Mouse (Mus musculus): Measurements from ENCODE around the gene Itgae. TPM values are rescaled to one million over a fixed set of nuclear protein-coding genes. Genes with fewer than 3 reads are reported as not detected.
"Not testable (repeated sequence)": the region's sequence is repeated elsewhere in the genome, so short reads cannot be mapped to it uniquely, and the experiment has no call there.

The Itgae gene
- total RNA-seq, 2 experiments from 2014 or later: not detected

DNA sequence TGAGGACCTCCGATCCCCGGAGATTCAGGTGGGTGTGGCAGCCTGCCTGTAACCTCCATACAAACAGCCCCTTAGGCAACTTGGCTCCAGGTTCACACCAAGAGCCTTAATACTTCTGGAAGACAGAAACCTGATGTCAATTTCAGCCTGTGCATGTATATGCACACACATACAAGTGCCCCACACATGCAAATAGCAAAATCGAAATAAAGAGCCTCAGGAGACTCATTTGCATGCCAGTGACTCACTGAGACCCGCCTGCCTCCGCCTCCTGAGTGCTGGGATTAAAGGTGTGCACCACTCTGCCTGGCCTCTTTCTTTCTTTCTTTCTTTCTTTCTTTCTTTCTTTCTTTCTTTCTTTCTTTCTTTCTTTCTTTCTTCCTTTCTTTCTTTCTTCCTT is 8.5 kb downstream of the Itgae start:
- no peak for TF ChIP-seq CTCF (IDR thresholded peaks at IDR 0.05)
- intact Hi-C loops (cut with DNase I): no loop called here
- no peak overlapping the region for H3K4me3 ChIP-seq
- no peak for DNase-seq (ENCODE audit: extremely low spot score in 1 of 2, low spot score in 2 of 2)
- H3K27ac ChIP-seq: no peak overlapping the region

GRCm38 (mm10) chr11:73099976-73100750 is 9.8 kb downstream of the Itgae start:
- no peak for TF ChIP-seq CTCF (IDR thresholded peaks at IDR 0.05)
- intact Hi-C loops (cut with DNase I): no loop called here
- no peak overlapping the region for H3K27ac ChIP-seq
- no peak for DNase-seq (ENCODE audit: extremely low spot score in 1 of 2, low spot score in 2 of 2)
- no peak overlapping the region for H3K4me3 ChIP-seq

DNA sequence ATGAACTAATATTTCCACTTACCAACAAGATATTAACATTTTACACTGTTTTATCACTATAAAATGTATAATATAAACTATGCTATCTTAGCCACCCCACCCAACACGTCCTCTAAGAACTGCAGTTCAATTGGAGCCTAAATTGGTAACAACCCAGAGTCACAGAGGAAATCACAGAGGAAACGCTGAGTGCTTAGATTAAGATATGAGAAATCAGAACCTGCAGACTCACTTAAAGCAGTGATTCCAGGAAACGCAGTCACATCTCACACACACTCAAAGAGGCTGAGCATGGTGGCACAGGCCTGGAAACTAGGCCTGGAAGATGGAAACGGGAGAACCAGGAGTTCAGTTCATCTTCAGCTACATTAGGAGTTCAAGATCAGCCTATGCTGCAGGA is 10.9 kb downstream of the Itgae start:
- intact Hi-C loops (cut with DNase I): no loop called here
- DNase-seq (ENCODE audit: extremely low spot score in 1 of 2, low spot score in 2 of 2): no peak
- no peak overlapping the region for H3K4me3 ChIP-seq
- no peak overlapping the region for H3K27ac ChIP-seq
- TF ChIP-seq CTCF (IDR thresholded peaks at IDR 0.05): no peak

- no peak overlapping the region for H3K27ac ChIP-seq
- no peak for DNase-seq (ENCODE audit: extremely low spot score in 1 of 2, low spot score in 2 of 2)
- H3K4me3 ChIP-seq: no peak overlapping the region
- intact Hi-C loops (cut with DNase I): no loop called here
- TF ChIP-seq CTCF (IDR thresholded peaks at IDR 0.05): no peak
Measured at GRCm38 (mm10) chr11:73105246-73105645, 14.9 kb downstream of the Itgae start.

DNA sequence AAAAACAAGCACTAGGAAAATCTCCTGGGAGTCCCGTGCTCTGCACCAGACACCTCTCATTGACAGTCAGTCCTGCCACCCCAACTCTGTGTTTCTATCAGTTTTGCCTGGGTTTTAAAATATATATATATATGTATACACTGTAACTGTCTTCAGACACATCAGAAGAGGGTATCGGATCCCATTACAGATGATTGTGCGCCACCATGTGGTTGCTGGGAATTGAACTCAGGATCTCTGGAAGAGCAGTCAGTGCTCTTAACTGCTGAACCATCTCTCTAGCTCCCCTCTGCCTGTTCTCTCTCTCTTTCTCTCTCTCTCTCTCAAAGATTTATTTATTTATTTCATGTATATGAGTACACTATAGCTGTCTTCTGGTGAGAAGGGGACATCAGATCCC is 17.0 kb downstream of the Itgae start:
- TF ChIP-seq CTCF (IDR thresholded peaks at IDR 0.05): peak; percentile 65
- H3K4me3 ChIP-seq, H3K27ac ChIP-seq: not testable (repeated sequence)
- DNase-seq (ENCODE audit: extremely low spot score in 1 of 2, low spot score in 2 of 2): peak; percentile 49 to 56
- intact Hi-C loops (cut with DNase I): loop anchor here (1.0 to 2.0 kb wide), 2 partner anchors 34 to 101 kb away; no protein-coding TSS in a partner anchor

DNA sequence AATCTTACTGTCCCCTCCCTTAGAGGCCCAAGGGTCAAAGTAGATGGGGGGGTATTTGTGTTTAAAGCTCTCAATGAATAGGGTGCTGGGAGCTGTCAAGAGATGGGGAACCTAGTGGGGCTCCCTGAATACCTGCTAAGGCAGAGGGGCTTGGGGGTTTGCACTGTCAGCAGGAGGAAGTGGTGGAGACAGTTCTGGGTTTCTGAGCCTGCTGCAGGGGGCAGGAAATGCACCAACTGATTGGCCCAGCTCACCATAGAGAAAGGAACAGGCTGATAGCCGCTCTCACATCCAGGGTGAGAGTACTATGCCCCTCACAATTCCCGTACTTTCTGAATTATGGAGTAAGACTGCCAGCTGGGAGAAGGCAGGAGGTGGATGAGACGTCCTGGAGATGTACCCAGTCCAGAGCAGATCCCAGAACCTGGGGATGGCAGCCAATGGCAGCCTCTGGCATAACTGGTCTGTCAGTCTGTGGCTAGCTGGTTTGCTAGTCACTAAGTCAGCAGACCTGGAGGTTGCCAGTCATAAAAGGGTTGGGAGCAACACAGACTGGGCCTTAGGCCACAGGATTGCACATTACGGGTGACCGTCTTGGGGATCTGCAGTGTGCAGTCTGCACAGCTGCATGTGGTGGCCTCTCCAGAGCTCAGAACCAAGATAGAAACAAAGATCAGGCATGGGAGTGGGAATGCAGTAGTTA is 18.0 kb downstream of the Itgae start:
- 0 out of 2 replicates have a peak overlapping the region, but pooled peaks have one; percentile 9 for H3K27ac ChIP-seq
- intact Hi-C loops (cut with DNase I): no loop called here
- no peak for TF ChIP-seq CTCF (IDR thresholded peaks at IDR 0.05)
- no peak for DNase-seq (ENCODE audit: extremely low spot score in 1 of 2, low spot score in 2 of 2)
- no peak overlapping the region for H3K4me3 ChIP-seq

DNA sequence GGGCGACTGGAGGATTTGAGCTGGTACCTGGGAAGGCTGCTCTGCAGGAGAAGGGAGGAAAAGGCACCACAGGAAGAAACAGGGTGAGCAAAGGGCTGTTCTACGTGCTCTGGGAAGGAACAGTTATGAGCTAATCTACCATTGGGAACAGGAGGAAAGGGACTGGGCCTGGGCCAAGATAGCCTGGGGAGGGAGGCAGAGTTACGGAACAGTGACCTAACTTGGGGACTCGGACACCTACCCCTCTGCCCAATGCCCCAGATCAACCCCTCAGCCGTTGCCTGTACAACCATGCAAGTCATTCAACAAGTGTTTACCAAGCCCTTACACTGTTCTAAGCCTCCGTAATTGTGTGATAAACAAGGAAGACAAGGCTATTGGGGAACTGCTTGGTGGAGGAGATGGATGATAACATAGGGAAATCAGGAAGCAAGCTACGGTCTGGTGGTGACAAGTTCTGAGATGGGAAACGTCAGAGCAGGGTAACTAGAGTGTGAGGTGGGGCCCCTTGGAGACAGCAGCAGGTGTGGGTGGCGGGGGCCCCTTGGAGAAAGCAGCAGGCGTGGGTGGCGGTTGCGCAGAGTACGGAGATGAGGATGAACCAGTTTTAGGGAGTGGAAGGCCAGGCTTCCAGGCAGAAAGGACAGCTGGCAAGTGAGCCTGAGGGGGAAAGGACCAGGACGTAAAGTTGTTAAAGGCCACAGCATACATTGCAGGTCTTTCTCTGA is 18.7 kb downstream of the Itgae start:
- DNase-seq (ENCODE audit: extremely low spot score in 1 of 2, low spot score in 2 of 2): no peak
- no peak overlapping the region for H3K27ac ChIP-seq

GRCm38 (mm10) chr11:73109941-73110340 is 19.6 kb downstream of the Itgae start:
- TF ChIP-seq CTCF (IDR thresholded peaks at IDR 0.05): no peak
- Histone ChIP-seq H3K27ac (no peak overlapping the region), H3K4me3 (no peak overlapping the region)
- DNase-seq (ENCODE audit: extremely low spot score in 1 of 2, low spot score in 2 of 2): no peak
- intact Hi-C loops (cut with DNase I): no loop called here

More for the DNA sequence above, 18.7 kb downstream of the Itgae start:
- no peak for TF ChIP-seq CTCF (IDR thresholded peaks at IDR 0.05)
- no peak overlapping the region for H3K4me3 ChIP-seq
- intact Hi-C loops (cut with DNase I): no loop called here

GRCm38 (mm10) chr11:73111414-73111813 is 21.0 kb downstream of the Itgae start:
- intact Hi-C loops (cut with DNase I): no loop called here
- no peak for DNase-seq (ENCODE audit: extremely low spot score in 1 of 2, low spot score in 2 of 2)
- no peak overlapping the region for H3K27ac ChIP-seq
- no peak for TF ChIP-seq CTCF (IDR thresholded peaks at IDR 0.05)
- H3K4me3 ChIP-seq: no peak overlapping the region

DNA sequence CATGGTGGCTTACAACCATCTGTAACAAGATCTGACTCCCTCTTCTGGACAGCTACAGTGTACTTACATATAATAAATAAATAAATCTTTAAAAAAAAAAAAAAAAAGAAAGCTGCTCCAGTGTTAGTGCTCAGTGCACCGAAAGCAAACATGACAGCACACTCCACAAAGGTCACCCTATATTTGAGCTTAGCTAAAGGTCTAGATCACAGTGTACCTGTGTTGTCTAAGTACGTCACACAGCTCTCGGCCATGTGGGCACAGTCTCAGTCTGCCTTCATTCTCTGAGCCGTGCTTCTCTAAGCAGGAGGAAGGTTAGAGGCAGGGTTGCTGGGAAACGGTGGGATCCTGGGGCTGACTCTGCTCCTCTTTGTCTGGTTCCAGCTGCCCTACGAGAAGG is 36.1 kb downstream of the Itgae start:
- no peak overlapping the region for H3K27ac ChIP-seq
- no peak overlapping the region for H3K4me3 ChIP-seq
- TF ChIP-seq CTCF (IDR thresholded peaks at IDR 0.05): no peak
- intact Hi-C loops (cut with DNase I): no loop called here
- no peak for DNase-seq (ENCODE audit: extremely low spot score in 1 of 2, low spot score in 2 of 2)

- DNase-seq (ENCODE audit: extremely low spot score in 1 of 2, low spot score in 2 of 2): peak in 1 of 2 experiments; percentile 24
- intact Hi-C loops (cut with DNase I): no loop called here
Measured at GRCm38 (mm10) chr11:73131020-73131419, 40.6 kb downstream of the Itgae start.

GRCm38 (mm10) chr11:73132999-73133398 is 42.6 kb downstream of the Itgae start:
- intact Hi-C loops (cut with DNase I): no loop called here
- Histone ChIP-seq H3K4me3 (no peak overlapping the region), H3K27ac (no peak overlapping the region)
- TF ChIP-seq CTCF (IDR thresholded peaks at IDR 0.05): no peak
- DNase-seq (ENCODE audit: extremely low spot score in 1 of 2, low spot score in 2 of 2): no peak

More at GRCm38 (mm10) chr11:73131020-73131419, 40.6 kb downstream of the Itgae start:
- Histone ChIP-seq H3K27ac (no peak overlapping the region), H3K4me3 (no peak overlapping the region)
- TF ChIP-seq CTCF (IDR thresholded peaks at IDR 0.05): peak; percentile 50
